Mouse (Mus musculus) liver, postnatal 0 days (tissue): ENCODE measurements around the gene 4931409K22Rik.

Source experiments
- CTCF ChIP-seq: sonication (generic); IDR thresholded peaks from 2 replicates; pipeline ENCODE4 v1.5.1; 2016; ENCODE audit warnings: antibody characterized with exemption, low read depth
- EP300 ChIP-seq: IDR thresholded peaks from 2 replicates; pipeline ENCODE4 v1.6.1; 2016; ENCODE audit warnings: antibody characterized with exemption, low read depth, mild to moderate bottlenecking

- no peak for TF ChIP-seq CTCF
- TF ChIP-seq EP300: no peak
These were observed 44.3 kb downstream of the 4931409K22Rik start for GRCm38 (mm10) chr5:24512271-24512670.
